Mouse (Mus musculus): ENCODE data around the gene Zp2. TPM values are rescaled to one million over a fixed set of nuclear protein-coding genes. Genes with fewer than 3 reads are reported as not detected.

The Zp2 gene
- polyA plus RNA-seq, 1 experiment, result 0.08 TPM

- Histone ChIP-seq H3K4me3 (no peak overlapping the region), H3K36me3 (ENCODE audit: control insufficient read depth, insufficient read depth) (no peaks in the 10 kb centered on the region), H3ac (ENCODE audit: control insufficient read depth, insufficient read length) (no peak overlapping the region), H3K79me2 (ENCODE audit: control insufficient read depth, insufficient read depth) (no peaks in the 10 kb centered on the region), H3K4me2 (ENCODE audit: low read depth) (no peak overlapping the region), H3K27me3 (ENCODE audit: control insufficient read depth, insufficient read depth, insufficient read length) (no peaks in the 10 kb centered on the region)
- no peak for TF ChIP-seq E2F4 (IDR thresholded peaks at IDR 0.05; ENCODE audit: insufficient read depth)
- no peak for TF ChIP-seq MYOD1 (IDR thresholded peaks at IDR 0.05; ENCODE audit: control insufficient read depth in 1 of 3, insufficient read length in 2 of 3, low read depth in 2 of 3)
- no peak for TF ChIP-seq CEBPB (IDR thresholded peaks at IDR 0.05; ENCODE audit: insufficient read depth, poor library complexity, severe bottlenecking)
- no peak for TF ChIP-seq REST (IDR thresholded peaks at IDR 0.05; ENCODE audit: insufficient read depth, insufficient read length)
- TF ChIP-seq TCF12 (IDR thresholded peaks at IDR 0.05; ENCODE audit: insufficient read depth, poor library complexity, severe bottlenecking), result no peak
- no peak for TF ChIP-seq MYOG (IDR thresholded peaks at IDR 0.05; ENCODE audit: control insufficient read depth in 1 of 3, insufficient read depth in 1 of 3, insufficient read length in 2 of 3, low read depth in 2 of 3)
These were observed 17.4 kb downstream of the Zp2 start for GRCm38 (mm10) chr7:120127686-120128059.

DNA sequence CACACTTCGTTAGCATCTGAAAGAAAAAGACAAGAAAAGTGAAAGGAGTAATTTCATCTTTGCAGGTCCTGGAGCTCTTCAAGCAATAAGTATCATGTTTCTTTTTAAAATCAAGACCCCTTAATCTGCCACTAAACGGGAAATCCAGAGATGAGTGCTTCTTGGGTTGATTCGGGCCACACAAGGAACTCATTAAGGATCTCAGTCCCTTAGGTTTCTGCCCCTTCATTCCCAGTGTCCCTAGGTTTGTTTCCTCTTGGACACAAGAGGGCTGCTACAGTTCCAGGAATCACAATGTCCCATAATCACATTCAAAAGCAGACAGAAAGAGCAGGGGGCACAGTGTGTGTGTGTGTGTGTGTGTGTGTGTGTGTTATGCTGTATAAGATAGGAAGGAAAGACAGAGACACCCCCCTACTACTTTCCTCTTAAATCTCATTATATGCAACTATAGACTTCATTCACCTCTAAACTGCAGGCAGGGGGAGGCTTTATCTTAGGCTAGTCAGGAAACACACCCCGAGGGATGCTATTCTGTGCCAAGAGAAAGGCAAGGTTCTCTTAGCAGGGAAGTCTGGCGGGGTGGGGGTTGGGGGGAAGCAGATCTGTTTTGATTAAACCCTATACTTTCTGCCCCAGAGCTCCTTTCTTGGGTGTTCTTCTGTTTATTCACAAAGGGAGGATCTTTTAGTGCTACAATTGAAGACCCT lies 18.0 kb downstream of the Zp2 start:
- Histone ChIP-seq H3K79me2 (ENCODE audit: control insufficient read depth, insufficient read depth) (no peaks in the 10 kb centered on the region), H3K4me2 (ENCODE audit: low read depth) (no peak overlapping the region), H3K36me3 (ENCODE audit: control insufficient read depth, insufficient read depth) (no peaks in the 10 kb centered on the region), H3K27me3 (ENCODE audit: control insufficient read depth, insufficient read depth, insufficient read length) (no peaks in the 10 kb centered on the region), H3ac (ENCODE audit: control insufficient read depth, insufficient read length) (no peak overlapping the region), H3K4me3 (no peak overlapping the region)
- no peak for TF ChIP-seq MYOG (IDR thresholded peaks at IDR 0.05; ENCODE audit: control insufficient read depth in 1 of 3, insufficient read depth in 1 of 3, insufficient read length in 2 of 3, low read depth in 2 of 3)
- TF ChIP-seq E2F4 (IDR thresholded peaks at IDR 0.05; ENCODE audit: insufficient read depth), result no peak
- no peak for TF ChIP-seq MYOD1 (IDR thresholded peaks at IDR 0.05; ENCODE audit: control insufficient read depth in 1 of 3, insufficient read length in 2 of 3, low read depth in 2 of 3)
- TF ChIP-seq REST (IDR thresholded peaks at IDR 0.05; ENCODE audit: insufficient read depth, insufficient read length), result no peak
- no peak for TF ChIP-seq TCF12 (IDR thresholded peaks at IDR 0.05; ENCODE audit: insufficient read depth, poor library complexity, severe bottlenecking)
- TF ChIP-seq POLR2A (IDR thresholded peaks at IDR 0.05; ENCODE audit: insufficient read length, low read depth), result no peak
- TF ChIP-seq SRF (IDR thresholded peaks at IDR 0.05; ENCODE audit: control insufficient read depth, insufficient read length, low read depth), result no peak
- no peak for TF ChIP-seq CEBPB (IDR thresholded peaks at IDR 0.05; ENCODE audit: insufficient read depth, poor library complexity, severe bottlenecking)
- no peak for TF ChIP-seq USF1 (IDR thresholded peaks at IDR 0.05; ENCODE audit: low read depth)
- no peak for TF ChIP-seq POLR2AphosphoS2 (IDR thresholded peaks at IDR 0.05; ENCODE audit: insufficient read length, low read depth)
- no peak for TF ChIP-seq TCF3 (IDR thresholded peaks at IDR 0.05; ENCODE audit: insufficient read length, low read depth)
- TF ChIP-seq MAX (IDR thresholded peaks at IDR 0.05; ENCODE audit: low read depth), result no peak

- Histone ChIP-seq H3K36me3 (ENCODE audit: control insufficient read depth, insufficient read depth) (no peaks in the 10 kb centered on the region), H3K79me2 (ENCODE audit: control insufficient read depth, insufficient read depth) (no peaks in the 10 kb centered on the region), H3K4me2 (ENCODE audit: low read depth) (no peak overlapping the region), H3K4me3 (no peak overlapping the region), H3ac (ENCODE audit: control insufficient read depth, insufficient read length) (no peak overlapping the region), H3K27me3 (ENCODE audit: control insufficient read depth, insufficient read depth, insufficient read length) (no peaks in the 10 kb centered on the region)
- no peak for TF ChIP-seq MYOD1 (IDR thresholded peaks at IDR 0.05; ENCODE audit: control insufficient read depth in 1 of 3, insufficient read length in 2 of 3, low read depth in 2 of 3)
- TF ChIP-seq SRF (IDR thresholded peaks at IDR 0.05; ENCODE audit: control insufficient read depth, insufficient read length, low read depth), result no peak
- TF ChIP-seq E2F4 (IDR thresholded peaks at IDR 0.05; ENCODE audit: insufficient read depth), result no peak
- no peak for TF ChIP-seq MYOG (IDR thresholded peaks at IDR 0.05; ENCODE audit: control insufficient read depth in 1 of 3, insufficient read depth in 1 of 3, insufficient read length in 2 of 3, low read depth in 2 of 3)
- TF ChIP-seq CEBPB (IDR thresholded peaks at IDR 0.05; ENCODE audit: insufficient read depth, poor library complexity, severe bottlenecking), result no peak
- TF ChIP-seq REST (IDR thresholded peaks at IDR 0.05; ENCODE audit: insufficient read depth, insufficient read length), result no peak
- no peak for TF ChIP-seq TCF12 (IDR thresholded peaks at IDR 0.05; ENCODE audit: insufficient read depth, poor library complexity, severe bottlenecking)
- TF ChIP-seq MAX (IDR thresholded peaks at IDR 0.05; ENCODE audit: low read depth), result no peak
- TF ChIP-seq POLR2A (IDR thresholded peaks at IDR 0.05; ENCODE audit: insufficient read length, low read depth), result no peak
- TF ChIP-seq TCF3 (IDR thresholded peaks at IDR 0.05; ENCODE audit: insufficient read length, low read depth), result no peak
- no peak for TF ChIP-seq POLR2AphosphoS2 (IDR thresholded peaks at IDR 0.05; ENCODE audit: insufficient read length, low read depth)
- TF ChIP-seq USF1 (IDR thresholded peaks at IDR 0.05; ENCODE audit: low read depth), result no peak
These were observed 20.2 kb downstream of the Zp2 start for GRCm38 (mm10) chr7:120124844-120125243.

- no peaks in the 10 kb centered on the region for H3K79me2 ChIP-seq (ENCODE audit: control insufficient read depth, insufficient read depth)
- TF ChIP-seq USF1 (IDR thresholded peaks at IDR 0.05; ENCODE audit: low read depth) (no peak), E2F4 (IDR thresholded peaks at IDR 0.05; ENCODE audit: insufficient read depth) (no peak), MYOG (IDR thresholded peaks at IDR 0.05; ENCODE audit: control insufficient read depth in 1 of 3, insufficient read depth in 1 of 3, insufficient read length in 2 of 3, low read depth in 2 of 3) (no peak), CEBPB (IDR thresholded peaks at IDR 0.05; ENCODE audit: insufficient read depth, poor library complexity, severe bottlenecking) (no peak), TCF3 (IDR thresholded peaks at IDR 0.05; ENCODE audit: insufficient read length, low read depth) (no peak), POLR2AphosphoS2 (IDR thresholded peaks at IDR 0.05; ENCODE audit: insufficient read length, low read depth) (no peak), REST (IDR thresholded peaks at IDR 0.05; ENCODE audit: insufficient read depth, insufficient read length) (no peak)
These were observed 21.3 kb downstream of the Zp2 start for GRCm38 (mm10) chr7:120123776-120124175.

GRCm38 (mm10) chr7:120117529-120117928 lies 27.6 kb downstream of the Zp2 start:
- no peak for TF ChIP-seq POLR2AphosphoS2 (IDR thresholded peaks at IDR 0.05; ENCODE audit: insufficient read length, low read depth)
- TF ChIP-seq SRF (IDR thresholded peaks at IDR 0.05; ENCODE audit: control insufficient read depth, insufficient read length, low read depth), result no peak
- TF ChIP-seq TCF3 (IDR thresholded peaks at IDR 0.05; ENCODE audit: insufficient read length, low read depth), result no peak
- no peak overlapping the region for H3ac ChIP-seq (ENCODE audit: control insufficient read depth, insufficient read length)
- H3K79me2 ChIP-seq (ENCODE audit: control insufficient read depth, insufficient read depth), result no peaks in the 10 kb centered on the region
- H3K4me2 ChIP-seq (ENCODE audit: low read depth), result no peak overlapping the region
- no peaks in the 10 kb centered on the region for H3K36me3 ChIP-seq (ENCODE audit: control insufficient read depth, insufficient read depth)
- no peaks in the 10 kb centered on the region for H3K27me3 ChIP-seq (ENCODE audit: control insufficient read depth, insufficient read depth, insufficient read length)
- no peak overlapping the region for H3K4me3 ChIP-seq

More at GRCm38 (mm10) chr7:120123776-120124175, 21.3 kb downstream of the Zp2 start:
- H3K4me2 ChIP-seq (ENCODE audit: low read depth), result no peak overlapping the region
- no peak overlapping the region for H3K4me3 ChIP-seq
- H3K27me3 ChIP-seq (ENCODE audit: control insufficient read depth, insufficient read depth, insufficient read length), result no peaks in the 10 kb centered on the region
- no peak overlapping the region for H3ac ChIP-seq (ENCODE audit: control insufficient read depth, insufficient read length)
- H3K36me3 ChIP-seq (ENCODE audit: control insufficient read depth, insufficient read depth), result no peaks in the 10 kb centered on the region

All from myocyte (in vitro differentiated cells).